Mouse (Mus musculus) embryonic fibroblast, embryonic 13.5 days (primary cell): Measurements from ENCODE around the gene Prkcg.

Experiments used
- CTCF ChIP-seq: IDR thresholded peaks from 2 replicates; pipeline ENCODE4 v1.5.1; 2011; ENCODE audit warnings: mild to moderate bottlenecking, control low read depth, low read length, moderate library complexity, borderline replicate concordance; ENCODE audit not compliant: insufficient read depth
- POLR2A ChIP-seq: IDR thresholded peaks from 2 replicates; pipeline ENCODE4 v1.6.1; 2011; ENCODE audit warnings: low read depth, mild to moderate bottlenecking, control low read depth, low read length, moderate library complexity

DNA sequence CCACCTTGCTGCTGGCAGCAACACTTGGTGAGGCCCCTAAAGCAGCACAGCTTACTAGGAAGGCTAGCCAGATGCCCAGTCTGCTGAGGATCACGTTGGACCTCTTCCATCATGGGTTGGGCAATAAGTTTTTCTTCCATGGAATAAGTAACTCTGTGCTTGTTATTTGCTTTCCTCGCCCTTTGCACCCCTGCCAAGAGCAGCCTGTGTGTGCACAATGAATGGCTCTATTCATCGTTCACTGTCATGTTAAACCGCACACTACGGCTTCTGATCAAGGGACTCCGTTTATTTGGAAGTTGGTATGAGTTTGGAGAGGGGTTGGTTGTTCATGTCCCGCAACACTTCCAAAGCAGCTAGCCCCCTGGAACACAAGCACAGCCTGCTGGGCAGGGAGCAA, 1.8 kb upstream of the Prkcg start:
- TF ChIP-seq POLR2A (no peak), CTCF (no peak)
